Mouse (Mus musculus) thymus, postnatal 36 days (tissue): ENCODE data around the gene Map3k14.
A peak's percentile ranks its signal among the peaks of the same experiment; 100 is the strongest.

Source experiments
- DNase-seq, 2 experiments: peaks; one replicate each; pipeline ENCODE4 v3.0.0; 2022; ENCODE audit warnings: mixed read lengths in 2 of 2

The Map3k14 gene

DNA sequence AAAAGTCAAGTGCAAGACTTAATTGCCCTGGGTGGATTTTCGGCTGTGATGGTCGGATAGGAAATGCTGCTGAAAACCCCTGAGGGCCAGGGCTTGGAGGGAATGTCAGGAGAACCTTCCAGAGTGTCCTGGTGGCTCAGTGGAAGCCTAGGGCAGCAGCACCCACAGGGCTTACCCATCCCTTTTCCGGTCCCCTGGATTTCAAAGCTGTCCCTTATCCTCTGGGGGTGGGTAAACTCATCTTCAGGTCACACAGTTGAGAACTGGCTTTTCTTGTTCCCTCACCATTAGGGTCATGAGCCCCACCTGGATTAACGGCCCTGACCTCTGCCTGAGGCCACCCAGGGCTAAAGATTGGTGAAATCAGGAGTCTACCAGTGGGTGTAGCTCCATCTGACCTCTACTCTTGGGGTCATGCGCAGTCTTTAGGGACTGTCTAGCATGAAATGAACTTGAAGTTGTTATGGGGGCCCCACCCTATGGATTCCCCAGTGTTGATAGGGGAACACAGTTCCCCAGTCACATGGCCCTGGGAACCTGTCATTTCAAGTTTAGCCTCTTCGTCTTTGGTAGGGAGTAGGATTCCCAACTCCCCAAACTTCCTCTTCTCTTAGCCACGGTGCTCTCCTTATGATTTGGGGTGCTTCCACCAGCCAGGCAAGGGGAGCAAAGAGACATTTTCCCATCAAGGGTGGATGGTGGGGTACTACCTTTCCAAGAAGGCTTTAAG, 94.1 kb downstream of the Map3k14 start:
- no peak for DNase-seq

DNA sequence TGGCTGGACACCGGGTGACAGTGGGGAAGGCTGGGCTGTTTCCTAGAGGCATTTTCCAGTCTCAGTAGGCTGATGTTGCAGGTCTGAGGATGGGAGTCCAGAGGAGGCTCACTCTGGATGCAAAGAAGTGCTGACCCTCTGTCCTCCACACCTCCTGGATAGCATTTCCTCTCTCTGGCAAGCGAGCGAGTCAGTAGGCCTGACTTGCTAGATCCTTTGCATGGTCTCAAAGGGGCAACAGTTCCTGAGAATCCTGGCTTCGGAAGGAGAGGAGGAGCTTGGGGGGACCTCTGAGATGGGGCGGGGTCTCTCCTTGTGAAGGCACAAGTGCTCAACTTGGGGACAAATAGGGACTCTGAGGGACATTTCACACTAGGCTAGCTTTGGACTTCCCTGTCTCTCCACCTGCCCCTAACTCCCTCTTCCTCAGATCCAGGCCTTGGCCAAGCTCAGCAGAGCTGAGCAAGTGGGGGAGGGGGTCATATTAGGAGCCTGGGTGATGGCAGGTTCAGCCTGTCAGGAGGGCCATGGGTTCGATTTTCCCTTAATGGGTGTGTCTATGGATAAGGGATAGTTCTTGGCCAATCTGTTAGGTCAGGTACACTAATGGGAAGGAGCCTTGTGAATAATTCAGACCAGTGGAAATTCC, 94.8 kb downstream of the Map3k14 start:
- peak; percentile 43 to 46 for DNase-seq

DNA sequence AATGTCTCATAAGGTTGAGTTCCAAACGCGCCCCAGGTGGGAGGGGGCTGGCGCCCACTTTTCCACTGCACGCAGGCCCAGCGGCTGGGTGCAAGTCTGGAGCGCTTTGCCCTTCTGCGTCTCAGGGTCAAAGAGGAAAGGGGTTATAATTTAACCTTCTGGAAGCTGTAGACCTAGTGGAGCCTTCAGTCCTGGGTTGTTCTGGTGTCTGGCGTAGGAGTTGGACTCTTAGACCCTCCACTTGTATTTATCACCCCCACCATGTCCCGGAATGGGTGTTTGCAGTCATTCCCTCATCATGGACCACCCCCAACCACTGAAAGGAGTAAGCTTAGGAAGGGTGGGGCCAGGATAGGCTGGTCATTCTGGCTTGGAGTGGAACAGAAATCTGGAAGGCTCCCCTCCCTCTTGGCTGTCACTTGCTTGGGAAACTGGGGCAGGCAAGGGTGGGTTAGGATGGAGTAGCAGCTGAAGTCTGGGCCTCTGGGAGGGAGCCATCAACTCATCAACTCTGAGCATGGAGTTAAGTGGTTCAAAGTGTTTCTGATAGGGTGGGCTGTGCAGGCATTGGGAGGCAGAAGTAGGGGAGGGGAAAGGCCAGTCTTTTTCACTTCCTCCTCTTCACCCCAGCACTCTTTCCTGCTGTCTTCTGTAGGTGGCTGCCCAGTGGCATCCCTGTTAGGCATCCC, 95.4 kb downstream of the Map3k14 start:
- peak; percentile 49 to 58 for DNase-seq

DNA sequence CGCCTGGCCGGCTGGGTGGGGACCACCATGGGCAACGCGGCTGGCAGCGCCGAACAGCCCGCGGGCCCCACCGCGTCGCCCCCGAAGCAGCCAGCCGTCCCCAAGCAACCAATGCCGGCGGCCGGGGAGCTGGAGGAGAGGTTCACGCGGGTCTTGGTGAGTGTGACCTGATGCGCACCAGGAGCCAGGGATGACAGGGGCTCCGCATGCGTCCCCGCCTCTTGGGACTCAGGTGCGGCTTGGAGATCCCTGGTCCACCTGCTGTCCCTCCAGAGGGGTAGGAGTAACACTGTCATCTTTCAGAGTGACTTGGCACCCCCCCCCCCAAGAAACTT, 96.0 kb downstream of the Map3k14 start:
- no peak for DNase-seq

DNA sequence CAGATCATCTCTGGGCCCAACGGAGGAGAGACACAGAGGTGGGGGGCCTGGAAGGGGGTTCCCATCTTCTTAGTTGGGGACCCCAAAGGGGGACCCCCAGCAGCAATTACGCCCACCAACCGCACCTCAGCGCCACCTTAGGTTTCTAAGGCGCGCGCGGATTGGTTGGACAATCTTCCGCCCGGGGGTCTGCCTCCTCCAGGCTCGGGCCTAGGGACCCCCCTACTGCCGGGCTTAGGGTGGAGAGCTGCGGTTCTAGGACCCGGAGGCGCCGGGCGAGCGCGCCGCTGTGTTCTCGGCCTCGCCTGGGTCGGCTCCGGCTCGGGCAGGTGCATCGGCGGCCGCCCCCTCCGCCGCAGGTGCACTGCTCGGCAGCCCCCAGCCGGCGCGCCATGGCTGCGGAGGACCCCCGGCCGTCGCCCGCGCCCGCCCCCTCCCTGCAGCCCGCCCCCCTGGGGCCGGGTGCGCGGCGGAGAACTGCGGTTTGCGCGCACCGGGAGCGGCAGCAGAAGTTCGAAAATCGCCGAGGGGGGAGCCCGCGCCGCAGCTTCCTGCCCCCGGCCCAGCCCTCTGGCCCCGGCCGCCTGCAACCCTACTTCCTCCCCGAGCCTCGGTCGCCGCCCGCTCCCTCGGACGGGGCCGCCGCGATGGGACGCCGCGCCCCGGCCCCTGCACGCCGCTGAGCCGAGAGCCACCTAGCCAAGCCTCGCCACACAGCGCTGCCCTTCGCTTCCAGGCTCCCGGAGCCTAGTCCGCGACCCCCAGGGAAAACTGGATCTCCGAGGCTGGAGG, 96.6 kb downstream of the Map3k14 start, which contains the start of gene Fmnl1:
TSS of gene Fmnl1 (plus strand) at position 614 of the 792 bp plus-strand sequence.
- peak; percentile 86 to 91 for DNase-seq

DNA sequence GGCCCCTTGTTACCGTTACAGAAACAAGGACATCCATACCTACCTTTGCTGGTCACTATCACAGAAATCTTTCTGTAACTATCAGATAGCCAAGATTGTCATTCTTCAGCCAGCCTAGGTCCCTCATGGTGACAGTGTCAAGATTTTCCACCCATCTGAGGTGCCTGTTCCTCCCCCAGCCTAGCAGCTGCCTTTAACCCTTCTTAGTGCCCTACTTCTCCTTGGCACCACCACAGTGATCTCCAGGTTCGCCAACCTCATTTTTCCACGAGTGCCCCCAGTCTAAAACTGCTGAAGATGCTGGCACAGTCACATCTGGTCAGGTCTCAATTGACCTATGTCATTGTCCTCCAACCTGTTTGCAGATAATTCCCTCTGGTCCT, 97.2 kb downstream of the Map3k14 start:
- DNase-seq: peak in 1 of 2 experiments; percentile 60
